Mouse (Mus musculus) lung, postnatal 0 days (tissue): ENCODE measurements around the gene Tada2b.
A peak's percentile ranks its signal among the peaks of the same experiment; 100 is the strongest.

ENCODE experiments used
- CTCF ChIP-seq: IDR thresholded peaks from 2 replicates; pipeline ENCODE4 v1.5.1; 2016; ENCODE audit warnings: antibody characterized with exemption, mild to moderate bottlenecking
- EP300 ChIP-seq: IDR thresholded peaks from 2 replicates; pipeline ENCODE4 v1.6.1; 2016; ENCODE audit warnings: antibody characterized with exemption, mild to moderate bottlenecking, control low read depth

GRCm38 (mm10) chr5:36484171-36484990 lies at the start of gene Tada2b, which contains the start of gene Ccdc96:
- TF ChIP-seq CTCF (peak; percentile 65), EP300 (no peak)
